Mouse (Mus musculus) liver, embryonic 11.5 days (tissue): ENCODE results near the gene Tmem176b. TPM values are rescaled to one million over a fixed set of nuclear protein-coding genes. Genes with fewer than 3 reads are reported as not detected.
"Not testable (repeated sequence)": the region's sequence is repeated elsewhere in the genome, so short reads cannot be mapped to it uniquely, and the experiment has no call there.

Source experiments
- ATAC-seq: fragments of 200-750 bp; cut with Nextera tagmentation; replicated peaks from 2 replicates; pipeline ENCODE4 v1.8.0; 2017; ENCODE audit warnings: moderate number of reproducible peaks, mild to moderate bottlenecking, moderate TSS enrichment, moderate library complexity; ENCODE audit not compliant: low FRiP score
- DNase-seq: peaks from one replicate; pipeline ENCODE4 v3.0.0-alpha.2; 2017; ENCODE audit warnings: low spot score
- H3K27ac ChIP-seq: fragments of 300-500 bp; sonication (generic); 2 replicates; pipeline ENCODE4 v1.5.1; 2014; ENCODE audit warnings: mild to moderate bottlenecking, low read depth, low read length, control low read depth
- H3K27me3 ChIP-seq: fragments of 300-500 bp; sonication (generic); replicated peaks from 2 replicates; pipeline ENCODE4 v1.6.1; 2014; ENCODE audit warnings: low read length, mixed read lengths; ENCODE audit not compliant: control insufficient read depth, insufficient read depth
- H3K36me3 ChIP-seq: fragments of 300-500 bp; sonication (generic); 2 replicates; pipeline ENCODE4 v1.6.1; 2014; ENCODE audit warnings: mild to moderate bottlenecking, low read length, moderate library complexity, mixed read lengths; ENCODE audit not compliant: control insufficient read depth, insufficient read depth
- H3K4me1 ChIP-seq: fragments of 300-500 bp; sonication (generic); replicated peaks from 2 replicates; pipeline ENCODE4 v1.6.1; 2014; ENCODE audit warnings: low read length, mixed read lengths; ENCODE audit not compliant: control insufficient read depth, insufficient read depth
- H3K4me2 ChIP-seq: fragments of 300-500 bp; sonication (generic); 2 replicates; pipeline ENCODE4 v1.6.1; 2014; ENCODE audit warnings: mild to moderate bottlenecking, control low read depth, moderate library complexity
- H3K4me3 ChIP-seq: fragments of 300-500 bp; sonication (generic); 2 replicates; pipeline ENCODE4 v1.5.1; 2014; ENCODE audit warnings: low read depth, low read length, control low read depth
- H3K9ac ChIP-seq: fragments of 300-500 bp; sonication (generic); 2 replicates; pipeline ENCODE4 v1.6.1; 2014; ENCODE audit warnings: low read depth, low read length, control low read depth
- H3K9me3 ChIP-seq: fragments of 300-500 bp; sonication (generic); 2 replicates; pipeline ENCODE4 v1.6.1; 2016; ENCODE audit warnings: low read length, inconsistent platforms, mixed read lengths; ENCODE audit not compliant: control insufficient read depth
- WGBS: fragments of 180-500 bp; shearing (Covaris S2); extraction: QIAGEN DNeasy Blood & Tissue Kit; methylation state at CpG from one replicate; pipeline ENCODE4 v1.1.7; 2014; 5-methylcytosine and 5-hydroxymethylcytosine counted together
- polyA plus RNA-seq: library from polyadenylated mRNA; unstranded; fragments of >200 nt; fragmentation: Nextera tagmentation; extraction: Ambion mirVana; gene quantifications from 2 replicates; pipeline ENCODE4 v1.2.1, GENCODE M21; 2014

Gene Tmem176b
- polyA plus RNA-seq, 1 experiment from 2014 or later: 118 TPM

- DNase-seq, H3K27ac ChIP-seq, H3K4me1 ChIP-seq, H3K27me3 ChIP-seq, H3K4me3 ChIP-seq, H3K9ac ChIP-seq, H3K9me3 ChIP-seq, ATAC-seq, H3K36me3 ChIP-seq, H3K4me2 ChIP-seq: not testable (repeated sequence)
- 84% methylated on average over 7 of the region's 7 CpGs for WGBS
Observed at GRCm38 (mm10) chr6:48821991-48822785, 19.1 kb downstream of the Tmem176b start.

GRCm38 (mm10) chr6:48817815-48818214 lies 23.5 kb downstream of the Tmem176b start:
- H3K9me3 ChIP-seq: no peaks in the 10 kb centered on the region
- H3K27ac ChIP-seq: no peak overlapping the region
- no peak for DNase-seq
- no peaks in the 10 kb centered on the region for H3K36me3 ChIP-seq
- H3K27me3 ChIP-seq: no peaks in the 10 kb centered on the region
- no peak for ATAC-seq
- no peak overlapping the region for H3K9ac ChIP-seq
- H3K4me1 ChIP-seq: no peaks in the 10 kb centered on the region
- no peak overlapping the region for H3K4me3 ChIP-seq
- no peak overlapping the region for H3K4me2 ChIP-seq
- WGBS: 4% methylated on average over 6 of the region's 6 CpGs

- H3K27me3 ChIP-seq: no peaks in the 10 kb centered on the region
- no peak for DNase-seq
Observed at GRCm38 (mm10) chr6:48815013-48815412, 26.3 kb downstream of the Tmem176b start.

GRCm38 (mm10) chr6:48809494-48810219 lies 31.6 kb downstream of the Tmem176b start:
- no peaks in the 10 kb centered on the region for H3K36me3 ChIP-seq
- no peak overlapping the region for H3K4me2 ChIP-seq
- H3K27ac ChIP-seq: no peak overlapping the region
- H3K4me3 ChIP-seq: no peak overlapping the region
- DNase-seq (no peak), ATAC-seq (no peak)
- H3K4me1 ChIP-seq: no peaks in the 10 kb centered on the region
- 71% methylated on average over 3 of the region's 3 CpGs for WGBS
- no peaks in the 10 kb centered on the region for H3K27me3 ChIP-seq
- no peaks in the 10 kb centered on the region for H3K9me3 ChIP-seq
- no peak overlapping the region for H3K9ac ChIP-seq

More at GRCm38 (mm10) chr6:48815013-48815412, 26.3 kb downstream of the Tmem176b start:
- H3K4me1 ChIP-seq: no peaks in the 10 kb centered on the region
- no peaks in the 10 kb centered on the region for H3K36me3 ChIP-seq
- no peak overlapping the region for H3K4me2 ChIP-seq
- no peak for ATAC-seq
- H3K27ac ChIP-seq: no peak overlapping the region
- no peak overlapping the region for H3K9ac ChIP-seq
- no peak overlapping the region for H3K4me3 ChIP-seq
- no peaks in the 10 kb centered on the region for H3K9me3 ChIP-seq

- ATAC-seq (no peak), DNase-seq (no peak)
- Histone ChIP-seq H3K4me3 (no peak overlapping the region), H3K36me3 (no peaks in the 10 kb centered on the region), H3K9me3 (no peaks in the 10 kb centered on the region), H3K27ac (no peak overlapping the region), H3K4me2 (no peak overlapping the region), H3K27me3 (no peaks in the 10 kb centered on the region), H3K9ac (no peak overlapping the region), H3K4me1 (no peaks in the 10 kb centered on the region)
- 88% methylated on average over 3 of the region's 3 CpGs for WGBS
Observed at GRCm38 (mm10) chr6:48806746-48807145, 34.5 kb downstream of the Tmem176b start.

GRCm38 (mm10) chr6:48804346-48804745 lies 37.0 kb downstream of the Tmem176b start:
- Histone ChIP-seq H3K4me1 (no peaks in the 10 kb centered on the region), H3K36me3 (no peaks in the 10 kb centered on the region), H3K4me2 (no peak overlapping the region), H3K27me3 (no peaks in the 10 kb centered on the region), H3K9ac (no peak overlapping the region), H3K27ac (no peak overlapping the region), H3K9me3 (no peaks in the 10 kb centered on the region), H3K4me3 (no peak overlapping the region)
- DNase-seq: no peak
- WGBS: 80% methylated on average over 5 of the region's 5 CpGs
- no peak for ATAC-seq

- no peak overlapping the region for H3K9ac ChIP-seq
- no peak for ATAC-seq
- no peak overlapping the region for H3K27ac ChIP-seq
- no peak overlapping the region for H3K4me2 ChIP-seq
- H3K36me3 ChIP-seq: no peaks in the 10 kb centered on the region
- no peaks in the 10 kb centered on the region for H3K27me3 ChIP-seq
- no peak for DNase-seq
- H3K4me3 ChIP-seq: no peak overlapping the region
- no peaks in the 10 kb centered on the region for H3K9me3 ChIP-seq
- no peaks in the 10 kb centered on the region for H3K4me1 ChIP-seq
Observed at GRCm38 (mm10) chr6:48803406-48804051, 37.8 kb downstream of the Tmem176b start.

GRCm38 (mm10) chr6:48801897-48802296 lies 39.4 kb downstream of the Tmem176b start:
- no peaks in the 10 kb centered on the region for H3K9me3 ChIP-seq
- H3K4me3 ChIP-seq: no peak overlapping the region
- no peak for DNase-seq
- H3K9ac ChIP-seq: no peak overlapping the region
- WGBS: 62% methylated on average over 1 of the region's 1 CpGs
- H3K27ac ChIP-seq: no peak overlapping the region
- ATAC-seq: no peak
- no peaks in the 10 kb centered on the region for H3K4me1 ChIP-seq
- H3K36me3 ChIP-seq: no peaks in the 10 kb centered on the region
- H3K27me3 ChIP-seq: no peaks in the 10 kb centered on the region
- H3K4me2 ChIP-seq: no peak overlapping the region
